Mouse (Mus musculus): ENCODE measurements at regions not wholly inside any gene's neighbourhood (a gene's known extent, or its start where the extent isn't known, plus 50 kb on each side); places are given as distances from the start of the nearest gene placed in this dataset.

DNA sequence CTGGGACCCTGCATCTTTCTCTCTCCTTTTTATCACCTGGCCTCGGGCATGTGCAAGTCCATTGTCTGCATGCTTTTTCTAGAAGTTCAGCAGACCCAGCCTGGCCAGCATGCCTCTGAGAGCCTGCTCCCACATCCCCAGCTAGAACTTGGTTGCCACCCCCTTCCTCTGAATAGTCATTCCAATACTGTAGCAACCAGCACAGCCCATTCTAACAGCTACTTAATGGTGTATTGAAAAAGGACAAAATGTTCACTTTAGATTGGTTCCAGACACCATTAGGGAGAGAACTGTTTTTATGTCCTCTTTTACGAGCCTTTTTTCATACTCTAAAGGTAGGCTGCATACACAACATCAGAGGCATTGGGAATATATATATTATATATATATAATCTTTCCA lies 53.2 kb upstream of the Osbpl3 start:
- DNase-seq (ENCODE audit: low read depth in 1 of 2, low spot score in 2 of 2), result no peak

- peak in 1 of 2 experiments; percentile 10 for DNase-seq (ENCODE audit: low read depth in 1 of 2, low spot score in 2 of 2)
These were observed 51.5 kb upstream of the Osbpl3 start for GRCm38 (mm10) chr6:50507466-50507865.

Data from monocyte, adult 2 months (primary cell).